Mouse (Mus musculus) right cerebral cortex, postnatal 14 days (tissue): ENCODE data around the gene Hdac11.

Source experiments
- DNase-seq: peaks from one replicate; pipeline ENCODE4 v3.0.0; 2022

Hdac11 gene

GRCm38 (mm10) chr6:91173221-91173880 lies 16.9 kb downstream of the Hdac11 start:
- peak; percentile 63 for DNase-seq

- no peak for DNase-seq
These were observed 17.7 kb downstream of the Hdac11 start for GRCm38 (mm10) chr6:91174211-91174610.

GRCm38 (mm10) chr6:91180767-91181171 lies 24.3 kb downstream of the Hdac11 start:
- peak; percentile 39 for DNase-seq

- DNase-seq, result no peak
These were observed 24.9 kb downstream of the Hdac11 start for GRCm38 (mm10) chr6:91181320-91181719.

- DNase-seq, result no peak
These were observed 25.6 kb downstream of the Hdac11 start for GRCm38 (mm10) chr6:91182075-91182490.

GRCm38 (mm10) chr6:91183041-91183440 lies 26.6 kb downstream of the Hdac11 start:
- DNase-seq, result no peak

- DNase-seq, result no peak
These were observed 27.5 kb downstream of the Hdac11 start for GRCm38 (mm10) chr6:91183980-91184379.

GRCm38 (mm10) chr6:91184776-91185175 lies 28.3 kb downstream of the Hdac11 start:
- DNase-seq, result no peak

- no peak for DNase-seq
These were observed 29.0 kb downstream of the Hdac11 start for GRCm38 (mm10) chr6:91185502-91185901.

- DNase-seq, result no peak
These were observed 29.9 kb downstream of the Hdac11 start for GRCm38 (mm10) chr6:91186161-91186931.

GRCm38 (mm10) chr6:91186934-91187333 lies 30.5 kb downstream of the Hdac11 start:
- no peak for DNase-seq

- DNase-seq, result no peak
These were observed 31.4 kb downstream of the Hdac11 start for GRCm38 (mm10) chr6:91187871-91188270.

- no peak for DNase-seq
These were observed 33.5 kb downstream of the Hdac11 start for GRCm38 (mm10) chr6:91189971-91190370.

GRCm38 (mm10) chr6:91191465-91191864 lies 35.0 kb downstream of the Hdac11 start:
- no peak for DNase-seq

GRCm38 (mm10) chr6:91192421-91192820 lies 36.0 kb downstream of the Hdac11 start:
- DNase-seq, result no peak

- no peak for DNase-seq
These were observed 36.5 kb downstream of the Hdac11 start for GRCm38 (mm10) chr6:91192851-91193545.

- DNase-seq, result no peak
These were observed 42.0 kb downstream of the Hdac11 start for GRCm38 (mm10) chr6:91198456-91198855.

- peak; percentile 69 for DNase-seq
These were observed 44.1 kb downstream of the Hdac11 start for GRCm38 (mm10) chr6:91200429-91201188.

GRCm38 (mm10) chr6:91201881-91202341 lies 45.4 kb downstream of the Hdac11 start:
- no peak for DNase-seq

GRCm38 (mm10) chr6:91202571-91202970 lies 46.1 kb downstream of the Hdac11 start:
- DNase-seq, result no peak

GRCm38 (mm10) chr6:91205346-91205745 lies 48.9 kb downstream of the Hdac11 start:
- DNase-seq, result no peak

- no peak for DNase-seq
These were observed 49.3 kb downstream of the Hdac11 start for GRCm38 (mm10) chr6:91205791-91206190.

GRCm38 (mm10) chr6:91207491-91207890 lies 51.0 kb downstream of the Hdac11 start:
- DNase-seq, result no peak
